14 mouse cellular contexts compared by ENCODE assay signal in the genomic region with DNA sequence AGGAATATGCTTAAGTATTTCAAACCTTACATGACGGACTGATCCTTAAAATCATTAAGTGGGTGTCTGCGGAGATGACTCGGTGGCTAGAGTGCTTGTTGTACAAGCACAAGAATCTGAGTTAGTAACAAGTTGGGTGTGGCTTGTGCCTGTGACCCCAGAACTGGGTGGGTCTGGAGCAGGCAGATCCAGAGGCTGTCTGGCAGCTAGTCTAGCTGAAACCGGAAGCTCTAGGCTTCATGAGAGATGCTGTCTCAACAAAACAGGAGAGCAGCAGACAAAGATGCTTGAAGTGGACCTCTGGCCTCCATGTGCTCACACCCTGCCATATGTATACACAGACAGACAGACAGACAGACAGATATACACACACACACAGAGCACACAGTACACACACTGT.
"Had no signal": no experiment of that assay in that cellular context is flagged by ENCODE, and none has a peak within 500 bp of the region (broad histone marks: within the 10 kb centered on the region; RNA-seq: fewer than 3 reads in every experiment).

No protein-coding gene starts in this region.

- H3K36me3 ChIP-seq: limb, embryonic 10.5 days; stomach, embryonic 15.5 days had no signal

- ATAC-seq: midbrain, embryonic 16.5 days had no signal

- H3K4me2 ChIP-seq: liver, embryonic 11.5 days; lung, embryonic 14.5 days; midbrain, embryonic 11.5 days; neural tube, embryonic 13.5 days; stomach, embryonic 15.5 days had no signal

- H3K9ac ChIP-seq: lung, embryonic 14.5 days; neural tube, embryonic 13.5 days; stomach, embryonic 15.5 days had no signal

- DNase-seq: kidney, postnatal 10 days; lung, embryonic 14.5 days; lung, postnatal 10 days; retina, postnatal 1 day; right cerebral cortex, postnatal 4 days; thymus, postnatal 36 days had no signal

- H3K4me3 ChIP-seq: limb, embryonic 10.5 days; megakaryocyte, embryonic 14.5 days; neural tube, embryonic 13.5 days; stomach, embryonic 15.5 days had no signal

- H3K4me1 ChIP-seq: neural tube, embryonic 13.5 days; stomach, embryonic 15.5 days had no signal

- H3K27ac ChIP-seq: limb, embryonic 10.5 days; macrophage; neural tube, embryonic 13.5 days; stomach, embryonic 15.5 days had no signal

- H3K9me3 ChIP-seq: limb, embryonic 10.5 days; megakaryocyte, embryonic 14.5 days; neural tube, embryonic 13.5 days; stomach, embryonic 15.5 days had no signal

- H3K27me3 ChIP-seq: neural tube, embryonic 13.5 days; stomach, embryonic 15.5 days had no signal
